ENCODE assay signal across 10 mouse cellular contexts in genomic region chrX:152973476-152974203, GRCm38 (mm10). TPM values are rescaled to one million over a fixed set of nuclear protein-coding genes. Genes with fewer than 3 reads are reported as not detected.
DNase-seq lines count a peak whose midpoint lies in the region; ATAC-seq and TF ChIP-seq lines count a peak whose summit lies in the region.
"Not testable (repeated sequence)": the region's sequence is repeated elsewhere in the genome, so short reads cannot be mapped to it uniquely, and the experiment has no call there.
"Had no signal": no experiment of that assay in that cellular context is flagged by ENCODE, and none has a peak within 500 bp of the region (broad histone marks: within the 10 kb centered on the region; RNA-seq: fewer than 3 reads in every experiment).

No protein-coding gene starts in this region.

- DNase-seq in embryonic facial prominence, embryonic 11.5 days (ENCODE audit: low spot score); hindbrain, postnatal 0 days (ENCODE audit: low spot score); left cerebral cortex, adult 2 months (ENCODE audit: extremely low spot score in 1 of 2, low spot score in 2 of 2): not testable (repeated sequence)

- not testable (repeated sequence) for H3K4me1 ChIP-seq in embryonic facial prominence, embryonic 11.5 days (ENCODE audit: control insufficient read depth, insufficient read depth, low read length); forebrain, embryonic 15.5 days; heart, embryonic 15.5 days (replicated peaks); hindbrain, postnatal 0 days (ENCODE audit: insufficient read depth, low read length); lung, embryonic 16.5 days (replicated peaks; ENCODE audit: control insufficient read depth, insufficient read depth, low read length); midbrain, embryonic 16.5 days (ENCODE audit: control insufficient read depth, insufficient read depth, low read length); stomach, embryonic 16.5 days (ENCODE audit: control insufficient read depth, insufficient read depth, low read length)

- not testable (repeated sequence) for H3K27ac ChIP-seq in embryonic facial prominence, embryonic 11.5 days (replicated peaks; ENCODE audit: low read depth, low read length); heart, embryonic 15.5 days; left cerebral cortex, adult 2 months; lung, embryonic 16.5 days (ENCODE audit: low read length); stomach, embryonic 16.5 days (ENCODE audit: low read length)
- H3K27ac ChIP-seq in forebrain, embryonic 15.5 days (replicated peaks) = peak overlapping the region; percentile 83; the same call in 1 of the 2 replicates
- peak overlapping the region; percentile 68; the same call in 1 of the 2 replicates for H3K27ac ChIP-seq in hindbrain, postnatal 0 days
- H3K27ac ChIP-seq in midbrain, embryonic 16.5 days (ENCODE audit: low read length) = peak overlapping the region; percentile 81

- not testable (repeated sequence) for H3K4me3 ChIP-seq in embryonic facial prominence, embryonic 11.5 days (ENCODE audit: low read depth, low read length); forebrain, embryonic 15.5 days; heart, embryonic 15.5 days; hindbrain, postnatal 0 days (ENCODE audit: low read length); lung, embryonic 16.5 days (ENCODE audit: low read length); midbrain, embryonic 16.5 days (ENCODE audit: low read depth, low read length); stomach, embryonic 16.5 days (replicated peaks; ENCODE audit: low read length)
- peak overlapping the region; percentile 28; the same call in 1 of the 2 replicates for H3K4me3 ChIP-seq in left cerebral cortex, adult 2 months

- ATAC-seq in embryonic facial prominence, embryonic 11.5 days (replicated peaks; ENCODE audit: insufficient number of reproducible peaks, low FRiP score, low TSS enrichment, low read depth) = peak; percentile 97
- peak; percentile 97 for ATAC-seq in forebrain, embryonic 15.5 days (replicated peaks)
- not testable (repeated sequence) for ATAC-seq in heart, embryonic 15.5 days (replicated peaks; ENCODE audit: insufficient number of reproducible peaks, insufficient read depth, low FRiP score, low read depth)
- ATAC-seq in hindbrain, postnatal 0 days = peak; percentile 95
- ATAC-seq in lung, embryonic 16.5 days (ENCODE audit: low read depth) = peak; percentile 78
- peak; percentile 97 for ATAC-seq in midbrain, embryonic 16.5 days
- peak; percentile 74 for ATAC-seq in stomach, embryonic 16.5 days (ENCODE audit: insufficient read depth, low FRiP score)

- not testable (repeated sequence) for H3K9me3 ChIP-seq in embryonic facial prominence, embryonic 11.5 days (replicated peaks; ENCODE audit: control insufficient read depth, low read length); forebrain, embryonic 15.5 days; heart, embryonic 15.5 days (replicated peaks); hindbrain, postnatal 0 days (ENCODE audit: low read length); lung, embryonic 16.5 days (ENCODE audit: control insufficient read depth, low read length); midbrain, embryonic 16.5 days (replicated peaks; ENCODE audit: control insufficient read depth, low read length, poor library complexity, severe bottlenecking); stomach, embryonic 16.5 days (replicated peaks; ENCODE audit: control insufficient read depth, low read length)

- not testable (repeated sequence) for H3K4me2 ChIP-seq in embryonic facial prominence, embryonic 11.5 days (ENCODE audit: low read depth, low read length); hindbrain, postnatal 0 days (ENCODE audit: low read depth, low read length); stomach, embryonic 16.5 days (ENCODE audit: low read depth, low read length)
- peak overlapping the region; percentile 26; the same call in 1 of the 2 replicates for H3K4me2 ChIP-seq in forebrain, embryonic 15.5 days (replicated peaks)
- H3K4me2 ChIP-seq in heart, embryonic 15.5 days = peak overlapping the region; percentile 36
- peak overlapping the region; percentile 29; the same call in 1 of the 2 replicates for H3K4me2 ChIP-seq in lung, embryonic 16.5 days (ENCODE audit: low read depth, low read length)
- peak overlapping the region; percentile 27 for H3K4me2 ChIP-seq in midbrain, embryonic 16.5 days (ENCODE audit: low read length)

- H3K27me3 ChIP-seq in embryonic facial prominence, embryonic 11.5 days (ENCODE audit: control insufficient read depth, insufficient read depth, low read length); forebrain, embryonic 15.5 days; heart, embryonic 15.5 days; hindbrain, postnatal 0 days (ENCODE audit: insufficient read depth, low read length); lung, embryonic 16.5 days (ENCODE audit: control insufficient read depth, insufficient read depth, low read depth, low read length); midbrain, embryonic 16.5 days (ENCODE audit: control insufficient read depth, insufficient read depth, low read depth, low read length); stomach, embryonic 16.5 days (ENCODE audit: control insufficient read depth, insufficient read depth, low read length): not testable (repeated sequence)

- H3K9ac ChIP-seq in embryonic facial prominence, embryonic 11.5 days (replicated peaks; ENCODE audit: low read length); forebrain, embryonic 15.5 days (replicated peaks); heart, embryonic 15.5 days; hindbrain, postnatal 0 days (replicated peaks; ENCODE audit: low read length); lung, embryonic 16.5 days (ENCODE audit: low read length); midbrain, embryonic 16.5 days (ENCODE audit: low read depth, low read length); stomach, embryonic 16.5 days (ENCODE audit: low read length): not testable (repeated sequence)

- 34% methylated on average over 5 of the region's 19 CpGs for WGBS in embryonic facial prominence, embryonic 11.5 days
- 13% methylated on average over 5 of the region's 19 CpGs for WGBS in forebrain, embryonic 15.5 days
- 17% methylated on average over 5 of the region's 19 CpGs for WGBS in heart, embryonic 15.5 days
- WGBS in hindbrain, postnatal 0 days = 33% methylated on average over 5 of the region's 19 CpGs
- WGBS in lung, embryonic 16.5 days = 31% methylated on average over 5 of the region's 19 CpGs
- 39% methylated on average over 5 of the region's 19 CpGs for WGBS in midbrain, embryonic 16.5 days
- 28% methylated on average over 5 of the region's 19 CpGs for WGBS in stomach, embryonic 16.5 days

- not testable (repeated sequence) for TF ChIP-seq CTCF in hindbrain, postnatal 0 days (IDR thresholded peaks at IDR 0.05; ENCODE audit: low read depth); left cerebral cortex, adult 2 months (IDR thresholded peaks at IDR 0.05)

- H3K36me3 ChIP-seq in embryonic facial prominence, embryonic 11.5 days (replicated peaks; ENCODE audit: control insufficient read depth, insufficient read depth, low read depth, low read length); forebrain, embryonic 15.5 days; heart, embryonic 15.5 days; hindbrain, postnatal 0 days (ENCODE audit: insufficient read depth, low read length); lung, embryonic 16.5 days (ENCODE audit: control insufficient read depth, insufficient read depth, low read length); midbrain, embryonic 16.5 days (ENCODE audit: control insufficient read depth, insufficient read depth, low read length); stomach, embryonic 16.5 days (ENCODE audit: control insufficient read depth, insufficient read depth, low read length): not testable (repeated sequence)

- intact Hi-C loops in left cerebral cortex, adult 2 months (cut with DNase I) = loop anchor here (1.0 kb wide), 2 partner anchors 33 to 64 kb away; partner anchors contain the start of genes Mageh1 and Usp51

RNA-seq across cellular contexts. Expression of gene Usp51, which starts 32.6 kb away (rescaled TPM):
- 3.5 and 3.7 TPM in 2 replicates for polyA plus RNA-seq in embryonic facial prominence, embryonic 11.5 days (2014; fragmentation: Nextera tagmentation; extraction: Ambion mirVana)
- polyA plus RNA-seq in forebrain, embryonic 15.5 days (2015; fragmentation: Nextera tagmentation; extraction: Ambion mirVana) = 2.2 and 2.6 TPM in 2 replicates
- 0.39 and 0.66 TPM in 2 replicates for polyA plus RNA-seq in heart, embryonic 15.5 days (2015; fragmentation: Nextera tagmentation; extraction: Ambion mirVana)
- total RNA-seq in hindbrain, postnatal 0 days (2014; rRNA removed) = 3.2 and 3.7 TPM in 2 replicates
- polyA plus RNA-seq in hindbrain, postnatal 0 days (2015; fragmentation: Nextera tagmentation; extraction: Ambion mirVana) = 2.8 and 3.1 TPM in 2 replicates
- 1 to 10 TPM; 2.0 to 2.1 TPM for total RNA-seq in left cerebral cortex, adult 2 months (2021)
- 0.47 and 0.60 TPM in 2 replicates for polyA plus RNA-seq in lung, embryonic 16.5 days (2015; fragmentation: Nextera tagmentation; extraction: Ambion mirVana)
- polyA plus RNA-seq in midbrain, embryonic 16.5 days (2015; fragmentation: Nextera tagmentation; extraction: Ambion mirVana) = 3.2 and 3.5 TPM in 2 replicates
- 0.56 and 0.59 TPM in 2 replicates for polyA plus RNA-seq in stomach, embryonic 16.5 days (2015; fragmentation: Nextera tagmentation; extraction: Ambion mirVana)
- total RNA-seq: heart, postnatal 14 days had no signal
- polyA plus RNA-seq: myocyte had no signal
